Mouse (Mus musculus): ENCODE measurements around the gene Myo5c.
"Not testable (repeated sequence)": the region's sequence is repeated elsewhere in the genome, so short reads cannot be mapped to it uniquely, and the experiment has no call there.

Gene Myo5c

DNA sequence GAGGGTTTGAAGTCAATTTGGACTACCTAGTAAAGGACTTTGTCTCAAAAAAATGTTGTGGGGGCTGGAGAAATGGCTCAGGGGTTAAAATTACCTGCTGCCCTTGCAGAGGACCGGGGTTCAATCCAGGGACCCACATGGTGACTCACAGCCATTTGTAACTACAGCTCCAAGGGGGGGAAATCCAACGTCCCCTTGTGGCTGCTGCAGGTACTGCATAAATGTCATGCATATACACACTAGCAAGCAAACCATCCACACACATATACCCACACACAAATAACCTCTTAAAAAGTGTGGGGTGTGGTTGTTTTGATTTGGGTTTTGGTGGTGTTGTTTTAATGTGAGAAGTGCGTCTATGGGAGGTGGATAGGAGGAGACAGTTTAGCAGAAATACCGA, 12.7 kb downstream of the Myo5c start:
- no peak for DNase-seq (ENCODE audit: low read depth, low spot score)

DNA sequence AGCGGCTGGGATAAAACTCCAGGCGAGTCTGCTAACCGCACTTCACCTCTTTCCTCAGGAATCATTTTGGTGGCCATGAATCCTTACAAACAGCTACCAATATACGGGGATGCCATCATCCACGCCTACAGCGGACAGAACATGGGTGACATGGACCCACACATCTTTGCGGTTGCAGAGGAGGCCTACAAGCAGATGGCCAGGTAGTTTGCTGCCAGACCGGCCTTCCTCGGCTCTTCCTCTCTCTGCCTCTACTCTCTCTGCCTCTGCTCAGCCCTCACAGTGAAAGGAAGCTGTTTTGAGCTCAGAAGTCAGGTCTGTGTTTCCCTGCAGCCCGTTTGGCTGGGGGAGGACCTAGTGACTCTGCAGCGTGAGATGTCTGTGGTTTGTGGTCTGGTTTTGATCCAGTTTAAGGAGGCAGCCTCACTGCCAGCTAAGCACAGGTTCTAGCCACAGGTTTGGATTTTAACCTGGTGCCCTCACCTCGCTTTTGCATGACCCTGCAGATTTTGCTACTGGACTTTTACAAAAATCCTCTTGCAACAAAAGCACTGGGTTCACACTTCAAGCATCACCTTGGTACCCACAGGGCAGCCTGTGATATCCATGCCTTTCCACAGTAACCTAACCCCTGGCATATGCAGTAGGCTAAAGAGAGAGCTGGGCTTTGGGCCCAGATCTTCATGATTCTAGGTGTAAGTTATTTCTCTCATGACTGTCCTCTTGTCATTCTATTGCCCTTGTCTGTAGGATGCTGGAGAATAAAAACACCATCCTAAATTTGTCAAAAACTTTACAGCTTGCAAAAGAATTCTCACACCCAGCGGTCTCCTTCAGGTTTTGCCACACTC, 14.5 kb downstream of the Myo5c start:
- no peak for DNase-seq (ENCODE audit: low read depth, low spot score)

DNA sequence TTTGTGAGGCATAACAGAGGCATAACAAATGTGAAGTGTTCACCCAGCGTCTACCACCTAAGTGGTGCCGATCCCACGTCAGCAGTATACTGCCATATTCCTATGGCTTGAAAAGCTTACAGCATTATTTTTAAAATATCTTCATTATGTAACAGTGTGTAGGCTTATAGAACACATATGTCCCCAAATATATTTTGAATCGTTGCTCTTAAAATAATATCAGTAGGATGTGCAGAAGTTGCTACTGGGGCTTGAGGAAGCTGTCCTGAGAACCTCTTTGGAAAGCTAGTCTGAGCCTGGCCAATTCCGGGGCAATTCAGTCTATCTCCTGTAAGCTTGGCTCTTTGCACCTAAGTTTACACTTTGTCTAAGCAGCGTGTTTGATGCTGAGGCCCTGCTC, 16.1 kb downstream of the Myo5c start:
- DNase-seq (ENCODE audit: low read depth, low spot score) = no peak

DNA sequence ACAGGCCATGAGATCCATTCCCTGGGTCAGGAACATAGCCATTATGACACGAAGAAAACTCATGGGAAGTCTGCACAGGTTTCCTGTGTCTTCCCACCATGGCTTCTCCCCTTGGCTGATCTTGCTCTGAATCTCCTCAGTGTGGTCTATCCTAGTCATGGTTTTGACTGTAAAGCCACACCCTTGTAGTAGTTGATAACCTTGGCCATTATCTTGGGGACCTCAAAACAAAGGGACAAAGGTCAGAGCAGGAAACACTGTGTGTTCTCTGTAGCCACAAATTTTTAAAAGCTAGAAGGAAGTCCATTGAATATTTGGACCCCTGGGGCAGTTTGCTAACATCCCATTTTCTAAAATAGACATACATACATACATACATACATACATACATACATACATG, 16.5 kb downstream of the Myo5c start:
- no peak for DNase-seq (ENCODE audit: low read depth, low spot score)

DNA sequence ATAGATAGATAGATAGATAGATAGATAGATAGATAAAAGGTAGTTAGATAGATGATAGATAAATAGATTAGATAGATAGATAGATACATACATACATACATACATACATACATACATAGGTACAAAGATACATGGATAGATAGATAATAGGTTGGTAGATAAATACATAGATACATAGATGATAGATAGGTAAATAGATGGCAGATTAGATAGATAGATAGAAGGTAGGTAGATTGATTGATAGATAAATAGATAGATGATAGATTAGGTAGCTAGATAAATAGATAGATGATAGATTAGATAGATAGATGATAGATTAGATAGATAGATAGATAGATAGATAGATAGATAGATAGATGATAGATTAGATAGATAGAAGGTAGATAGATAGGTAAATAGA, 17.1 kb downstream of the Myo5c start:
- no peak for DNase-seq (ENCODE audit: low read depth, low spot score)

DNA sequence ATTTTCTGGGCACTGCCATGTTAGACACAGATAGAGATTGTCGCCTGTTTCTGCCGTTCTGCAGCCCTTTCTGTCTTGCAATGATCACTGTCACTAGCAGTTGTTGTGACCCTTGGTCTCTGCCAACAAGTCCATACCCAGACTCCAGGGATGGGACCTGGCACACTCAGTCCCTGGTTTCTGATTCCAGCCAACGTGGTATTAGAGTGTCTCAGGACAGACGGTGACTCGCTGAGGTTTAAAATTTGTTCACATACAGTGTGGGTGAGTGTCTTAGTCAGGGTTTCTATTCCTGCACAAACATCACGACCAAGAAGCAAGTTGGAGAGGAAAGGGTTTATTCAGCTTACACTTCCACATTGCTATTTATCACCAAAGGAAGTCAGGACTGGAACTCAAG, 21.3 kb downstream of the Myo5c start:
- not testable (repeated sequence) for DNase-seq (ENCODE audit: low read depth, low spot score)

DNA sequence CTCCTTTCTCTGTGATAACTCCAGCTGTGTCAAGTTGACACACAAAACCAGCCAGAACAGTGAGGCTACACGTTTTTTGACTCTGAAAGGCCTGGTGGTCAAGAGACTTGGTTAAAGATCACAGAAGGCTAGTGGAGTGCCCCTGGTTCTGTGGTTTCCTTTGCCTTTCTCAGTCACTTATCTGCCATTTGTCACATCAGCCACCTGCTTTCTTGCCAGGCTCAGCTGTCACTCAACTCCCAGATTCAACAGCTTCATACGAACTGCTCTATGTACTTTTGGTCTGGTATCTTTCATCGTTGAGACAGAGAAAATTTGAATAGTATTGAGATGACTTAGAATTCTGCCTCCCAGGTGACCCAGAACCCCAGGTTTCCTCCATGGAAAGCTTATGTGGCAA, 21.9 kb downstream of the Myo5c start:
- DNase-seq (ENCODE audit: low read depth, low spot score) = no peak

DNA sequence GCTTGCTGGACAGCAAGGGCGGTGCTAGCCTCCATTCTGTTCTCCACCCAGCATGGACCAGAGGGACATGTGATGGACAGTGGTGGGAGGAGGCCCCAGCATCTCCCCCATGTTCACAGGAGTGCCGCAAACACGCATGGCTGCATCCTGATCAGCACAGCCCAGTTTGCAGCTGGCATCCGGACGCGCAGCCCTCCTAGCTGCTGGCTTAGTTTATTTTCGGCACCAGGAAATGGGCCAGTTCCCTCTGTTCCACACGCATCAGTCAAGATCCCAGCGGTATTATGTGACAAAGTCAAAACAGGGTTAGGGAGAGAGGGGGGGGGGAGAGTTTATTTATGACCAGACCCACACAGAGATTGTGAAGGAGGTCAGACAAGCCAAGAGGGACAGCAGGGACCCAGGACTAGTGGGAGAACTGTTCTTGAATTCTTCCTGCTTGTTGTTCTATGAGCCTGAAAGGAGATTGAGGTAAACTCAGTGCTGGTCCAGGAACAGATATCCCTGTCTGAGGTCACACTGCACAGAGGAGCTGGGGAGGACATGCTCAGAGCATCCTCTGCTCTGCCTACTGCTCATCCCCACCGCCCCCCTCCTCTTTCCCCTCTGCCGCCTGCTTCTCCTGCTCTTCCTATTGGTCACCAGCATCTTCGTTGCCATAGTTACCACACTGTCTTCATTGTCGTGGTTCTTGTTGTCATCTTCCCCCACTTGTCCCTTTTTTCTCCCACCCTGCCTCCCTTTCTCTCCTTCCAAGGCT, 22.6 kb downstream of the Myo5c start:
- no peak for DNase-seq (ENCODE audit: low read depth, low spot score)

DNA sequence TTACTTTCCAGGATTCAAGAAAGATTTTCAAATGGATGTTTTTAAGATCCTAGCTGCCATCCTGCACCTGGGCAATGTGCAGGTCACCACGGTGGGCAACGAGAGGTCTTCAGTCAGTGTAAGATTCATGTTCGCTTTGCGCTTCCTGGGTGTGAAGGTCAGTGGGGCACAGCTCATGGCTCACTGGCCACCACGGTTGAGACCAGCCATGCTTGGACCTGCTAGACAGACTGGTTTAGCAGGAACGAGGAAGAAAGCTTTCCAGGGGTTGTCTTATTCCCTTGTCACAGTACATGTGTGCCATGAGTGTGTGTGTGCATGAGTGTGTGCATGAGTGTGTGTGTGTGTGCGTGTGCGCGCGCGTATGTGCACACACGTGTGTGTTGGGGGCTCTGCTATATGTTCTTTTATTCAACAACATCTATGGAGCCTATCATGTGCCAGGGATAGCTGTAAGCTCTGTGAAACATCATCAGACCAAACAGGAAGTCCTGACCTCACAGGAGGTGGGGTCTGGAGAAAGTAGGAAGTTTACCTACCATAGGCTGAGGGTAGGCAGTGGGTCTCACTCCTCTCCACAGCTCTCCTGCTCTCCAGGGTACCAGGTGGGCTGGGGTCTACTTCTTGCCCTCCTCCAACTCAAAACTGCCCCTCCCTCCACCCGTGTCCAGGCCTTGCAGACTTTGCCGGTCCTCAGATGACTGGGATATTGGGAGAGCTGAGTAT, 24.2 kb downstream of the Myo5c start:
- DNase-seq (ENCODE audit: low read depth, low spot score) = no peak

DNA sequence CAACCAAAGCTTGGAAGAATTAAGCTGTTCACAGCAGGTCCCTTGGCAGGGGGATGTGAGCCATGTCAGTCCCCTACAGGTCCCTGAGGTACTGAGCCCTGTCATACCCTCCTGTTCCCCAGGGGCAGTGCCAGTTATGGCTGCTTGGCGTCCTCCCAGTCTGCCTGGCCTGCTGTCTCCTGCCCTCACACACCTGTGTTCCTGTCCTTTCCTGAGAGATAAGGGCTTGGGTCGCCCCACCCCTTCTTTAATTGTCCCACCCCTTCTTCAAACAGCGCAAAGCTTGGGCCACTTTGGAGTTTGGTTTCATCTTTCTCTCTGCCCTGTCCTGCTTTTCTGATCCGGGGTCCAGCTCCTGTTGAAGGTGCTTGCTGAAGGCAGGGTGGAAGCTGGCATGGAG, 27.0 kb downstream of the Myo5c start:
- no peak for DNase-seq (ENCODE audit: low read depth, low spot score)

DNA sequence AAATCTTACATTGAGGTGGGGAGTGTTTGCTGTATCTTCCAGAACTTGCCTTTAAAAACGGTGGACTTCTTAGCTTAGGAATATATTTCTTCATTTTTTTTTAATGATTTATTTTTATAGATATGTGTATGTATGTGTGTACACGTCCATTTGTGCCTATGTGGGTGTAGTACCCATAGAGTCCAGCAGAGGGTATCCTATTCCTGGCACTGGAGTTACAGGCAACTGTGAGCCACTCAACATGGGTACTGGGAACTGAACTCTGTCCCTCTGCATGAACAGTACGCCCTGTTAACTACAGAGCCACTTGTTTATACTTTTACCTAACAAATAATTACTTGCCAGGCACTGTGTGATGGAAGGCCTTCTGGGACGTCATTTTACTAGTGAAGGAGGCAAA, 27.8 kb downstream of the Myo5c start:
- no peak for DNase-seq (ENCODE audit: low read depth, low spot score)

DNA sequence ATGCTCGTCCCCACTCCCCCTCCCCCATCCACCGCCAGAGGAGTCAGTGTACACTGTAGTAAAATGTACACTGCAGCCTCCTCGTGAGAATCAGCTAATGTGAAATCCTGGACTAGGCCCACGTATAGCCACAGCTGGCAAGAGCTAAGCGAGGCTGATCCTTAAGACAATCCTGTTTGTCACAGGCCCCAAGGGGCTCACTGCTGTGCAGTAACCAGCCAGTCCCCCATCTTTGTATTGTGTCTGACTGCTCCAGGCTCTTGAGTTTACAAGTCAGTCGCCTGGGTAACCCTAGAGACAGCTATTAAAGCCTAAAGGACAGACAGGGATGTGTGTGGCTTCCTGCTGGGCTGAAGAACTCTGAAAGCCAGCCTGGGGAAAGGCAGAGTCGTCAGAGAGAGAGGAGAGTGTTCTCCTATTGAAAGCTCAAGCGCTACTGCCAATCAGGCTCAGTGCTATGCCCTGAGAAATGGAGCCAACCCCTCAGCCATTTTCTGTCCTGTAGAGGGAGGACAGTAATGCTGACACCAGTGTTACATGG, 29.6 kb downstream of the Myo5c start:
- DNase-seq (ENCODE audit: low read depth, low spot score) = no peak

DNA sequence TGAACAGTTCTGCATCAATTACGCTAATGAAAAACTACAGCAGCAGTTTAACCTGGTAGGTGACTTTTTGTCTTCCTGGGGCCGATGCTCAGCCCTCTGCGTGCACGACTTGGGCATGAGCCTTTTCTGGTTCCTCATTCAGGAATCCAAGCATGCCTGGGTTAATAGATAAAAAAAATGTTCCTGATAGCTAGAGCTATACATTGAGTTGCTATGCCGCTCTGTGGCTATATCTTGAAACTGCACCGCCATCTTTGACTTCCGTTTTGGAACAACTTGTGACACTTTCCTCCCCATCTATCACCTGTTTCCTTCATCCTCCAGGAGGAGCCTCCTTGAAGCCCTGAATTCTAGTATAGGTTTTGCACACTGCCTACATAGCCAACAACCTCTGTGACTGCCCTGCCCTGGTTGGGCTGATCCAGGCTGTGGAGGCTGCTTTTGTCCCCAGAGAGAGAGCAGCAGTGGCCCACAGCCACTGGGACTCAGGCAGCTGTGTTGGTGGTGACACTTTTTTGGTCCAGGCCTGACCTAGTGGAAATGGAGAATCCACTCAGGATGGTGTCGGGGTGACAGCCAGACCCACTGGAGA, 30.5 kb downstream of the Myo5c start:
- no peak for DNase-seq (ENCODE audit: low read depth, low spot score)

DNA sequence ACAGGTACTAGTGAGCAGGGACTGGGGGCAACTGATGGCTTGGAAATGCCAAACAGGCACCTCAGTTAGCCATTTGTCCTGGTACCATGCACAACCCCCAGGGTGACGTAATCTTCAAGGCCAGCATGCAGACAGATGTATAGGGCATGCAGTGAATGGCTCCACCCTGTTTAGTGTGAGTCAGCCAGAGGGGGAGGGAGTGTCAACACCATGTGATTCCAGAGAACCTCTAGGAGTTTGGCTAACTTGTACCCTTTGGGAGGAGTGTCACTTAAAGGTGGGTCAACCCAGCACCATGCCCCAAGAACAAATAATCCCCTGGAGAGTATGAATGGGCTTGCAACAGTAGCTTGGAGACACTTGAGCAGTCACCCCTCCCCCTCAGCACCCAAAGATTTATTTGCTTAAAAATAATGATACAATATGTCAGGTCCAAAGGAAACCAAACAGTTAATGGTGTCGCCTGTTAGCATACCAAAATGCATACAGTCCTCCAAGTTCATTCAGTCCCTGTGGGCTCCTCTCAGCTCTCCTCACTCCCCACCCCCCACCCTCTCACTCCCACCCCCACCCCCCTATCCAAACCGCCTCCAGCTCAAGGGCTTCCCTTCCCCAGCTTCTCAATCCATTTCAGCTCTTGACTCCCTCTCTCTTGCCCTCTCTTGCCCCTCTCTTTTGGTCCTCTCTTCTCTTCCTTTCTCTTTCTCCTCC, 32.3 kb downstream of the Myo5c start:
- DNase-seq (ENCODE audit: low read depth, low spot score) = no peak

DNA sequence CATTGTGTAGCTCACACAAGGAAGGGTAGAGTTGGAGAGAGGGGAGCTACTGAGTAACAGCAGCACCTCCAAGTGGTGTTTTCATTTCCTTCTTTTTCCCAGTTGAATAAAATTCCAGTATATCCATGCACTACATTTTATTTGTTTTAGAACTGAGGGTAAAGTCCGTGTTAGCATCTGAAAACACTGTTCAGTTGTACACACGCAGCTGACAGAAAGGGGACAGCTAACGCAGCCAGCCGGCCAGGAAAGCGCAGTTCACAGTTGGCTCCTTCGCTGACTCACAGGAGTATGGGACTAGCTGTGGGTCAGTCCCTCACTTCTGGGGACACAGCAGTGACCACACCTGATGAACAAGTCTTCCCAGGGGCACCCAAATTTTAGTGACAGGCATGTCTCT, 35.3 kb downstream of the Myo5c start:
- no peak for DNase-seq (ENCODE audit: low read depth, low spot score)

DNA sequence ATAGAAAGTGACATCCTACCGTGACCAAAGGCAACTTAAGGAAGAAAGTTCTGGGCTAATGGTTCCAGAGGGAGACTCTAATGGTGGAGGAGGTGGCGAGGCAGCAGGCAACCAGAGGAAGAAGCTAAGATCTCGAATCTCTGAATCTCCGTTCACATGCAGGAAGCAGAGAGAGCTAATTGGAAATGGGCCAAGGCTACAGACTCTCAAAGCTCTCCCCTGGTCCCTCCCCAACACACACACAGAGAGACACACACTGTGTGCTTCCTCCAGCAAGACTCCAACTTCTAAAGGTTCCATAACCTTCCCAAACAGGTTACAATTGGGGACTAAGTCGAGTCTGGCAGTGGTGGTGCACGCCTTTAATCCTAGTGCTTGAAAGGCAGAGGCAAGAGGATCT, 38.6 kb downstream of the Myo5c start:
- DNase-seq (ENCODE audit: low read depth, low spot score) = no peak

DNA sequence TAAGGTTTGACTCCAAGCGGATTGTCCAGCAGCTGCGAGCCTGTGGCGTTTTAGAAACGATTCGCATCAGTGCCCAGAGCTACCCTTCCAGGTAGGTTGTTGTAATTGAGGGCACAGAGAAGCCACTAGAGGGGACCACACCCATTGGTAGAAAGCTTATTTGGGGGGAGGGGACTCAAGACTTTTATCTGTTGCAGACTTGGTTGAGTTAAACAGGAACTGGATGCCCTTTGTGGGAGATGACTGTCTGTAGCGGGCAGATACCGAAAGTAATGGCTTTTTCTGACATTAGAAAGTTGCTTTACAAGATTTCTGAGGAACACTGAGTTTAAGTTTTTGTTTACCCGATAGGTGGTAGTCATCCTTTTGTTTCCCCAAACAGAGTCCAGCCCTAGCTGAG, 39.7 kb downstream of the Myo5c start:
- DNase-seq (ENCODE audit: low read depth, low spot score) = no peak

DNA sequence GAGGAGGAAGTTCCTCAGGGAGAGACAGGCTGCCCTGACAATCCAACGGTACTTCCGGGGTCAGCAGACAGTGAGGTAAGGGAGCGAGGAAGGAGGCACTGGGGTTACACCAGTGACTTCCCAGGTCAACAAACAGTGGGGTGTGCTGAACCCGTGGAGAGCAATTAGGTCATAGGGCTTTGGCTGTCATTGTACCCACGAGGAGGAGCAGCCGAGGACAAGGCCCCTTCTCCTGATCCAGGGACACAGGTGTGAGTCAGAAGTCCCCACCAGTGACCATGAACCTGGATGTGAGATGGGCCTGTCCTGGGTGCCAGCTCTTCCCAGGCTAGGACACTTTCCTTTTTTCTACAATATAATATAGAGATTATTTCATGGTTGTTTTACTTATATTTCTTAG, 41.8 kb downstream of the Myo5c start:
- DNase-seq (ENCODE audit: low read depth, low spot score) = no peak

DNA sequence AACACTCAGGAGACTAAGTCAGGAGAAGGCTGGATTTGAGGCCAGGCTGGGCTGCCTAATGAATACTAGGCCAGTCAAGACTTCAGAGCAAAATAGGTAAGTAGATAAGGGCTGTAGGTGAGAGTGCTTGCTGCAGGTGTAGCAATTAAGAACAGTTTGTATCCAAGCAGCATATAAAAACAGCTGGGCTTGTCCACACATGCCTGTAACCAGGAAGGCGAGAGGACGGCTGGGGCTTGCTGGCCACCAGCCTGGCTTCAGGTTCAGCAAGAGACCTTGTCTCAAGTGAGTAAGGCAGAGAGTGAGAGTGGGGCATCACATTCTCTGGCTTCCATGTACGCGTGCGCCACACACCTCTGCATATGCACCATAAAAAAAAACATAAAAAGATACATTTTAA, 42.7 kb downstream of the Myo5c start:
- DNase-seq (ENCODE audit: low read depth, low spot score) = no peak

DNA sequence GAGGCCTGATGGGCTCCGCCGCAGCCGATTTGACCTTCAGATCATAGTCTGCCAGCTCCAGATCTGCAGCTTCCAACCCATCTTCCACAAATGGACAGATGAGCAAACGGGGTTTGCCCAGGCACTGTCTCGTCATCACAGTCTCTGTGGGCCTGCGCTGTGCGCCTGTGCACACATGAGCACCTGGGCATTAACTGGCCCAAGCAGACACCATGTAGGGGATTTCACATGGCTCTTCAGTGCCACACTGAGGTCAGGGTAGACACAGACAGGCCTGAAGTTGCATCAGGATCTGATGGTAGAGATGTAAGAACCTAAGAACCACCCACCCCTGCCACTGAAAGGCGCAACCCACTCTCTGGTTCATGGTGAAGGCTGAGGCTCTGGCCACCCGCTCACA, 43.2 kb downstream of the Myo5c start:
- DNase-seq (ENCODE audit: low read depth, low spot score) = no peak

DNA sequence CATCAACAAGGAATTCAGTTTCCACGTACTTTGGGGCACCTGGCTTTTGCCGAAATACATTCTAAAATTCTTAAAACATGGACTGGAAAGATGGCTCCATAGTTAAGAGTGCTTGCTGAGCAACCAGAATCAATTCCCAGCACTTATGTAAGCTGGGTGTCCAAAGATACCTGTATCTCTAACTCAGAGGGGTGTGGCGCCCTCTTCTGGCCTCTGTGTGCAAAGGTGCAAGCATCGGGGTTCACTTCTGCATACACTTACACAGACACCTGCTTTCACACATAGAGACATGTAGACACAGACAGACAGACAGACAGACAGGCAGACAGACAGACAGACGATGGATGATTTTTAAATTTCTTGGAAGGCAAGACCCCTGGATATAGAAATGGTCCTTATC, 49.0 kb downstream of the Myo5c start:
- DNase-seq (ENCODE audit: low read depth, low spot score) = no peak

Measured in forelimb bud, embryonic 11.5 days (tissue).